Mouse (Mus musculus) brain, embryonic 14.5 days (tissue): Measurements from ENCODE around the gene Acsl6.

Experiments used
- CTCF ChIP-seq: fragments of 200-500 bp; IDR thresholded peaks from 2 replicates; pipeline ENCODE4 v1.5.1; 2012; ENCODE audit warnings: inconsistent platforms, mild to moderate bottlenecking, moderate library complexity, borderline replicate concordance; ENCODE audit not compliant: insufficient read depth, insufficient read length; ENCODE audit errors: extremely low read depth
- POLR2A ChIP-seq: fragments of 200-500 bp; IDR thresholded peaks from 2 replicates; pipeline ENCODE4 v1.6.1; 2012; ENCODE audit warnings: mild to moderate bottlenecking, inconsistent platforms, borderline replicate concordance; ENCODE audit not compliant: poor library complexity, insufficient read depth, insufficient read length, severe bottlenecking; ENCODE audit errors: extremely low read depth

- no peak for TF ChIP-seq CTCF
- no peak for TF ChIP-seq POLR2A
Observed at GRCm38 (mm10) chr11:54312603-54313002, 9.0 kb downstream of the Acsl6 start.
